Mouse (Mus musculus) midbrain, embryonic 13.5 days (tissue): Measurements from ENCODE around the gene Ntn4. TPM values are rescaled to one million over a fixed set of nuclear protein-coding genes. Genes with fewer than 3 reads are reported as not detected.
A peak's percentile ranks its signal among the peaks of the same experiment; 100 is the strongest.
"Not testable (repeated sequence)": the region's sequence is repeated elsewhere in the genome, so short reads cannot be mapped to it uniquely, and the experiment has no call there.

ENCODE experiments used
- ATAC-seq: fragments of 200-750 bp; cut with Nextera tagmentation; 2 replicates; pipeline ENCODE4 v1.8.0; 2017; ENCODE audit warnings: mild to moderate bottlenecking, moderate TSS enrichment, moderate library complexity
- H3K27ac ChIP-seq: fragments of 300-500 bp; sonication (generic); 2 replicates; pipeline ENCODE4 v1.5.1; 2015; ENCODE audit warnings: inconsistent platforms, mild to moderate bottlenecking, moderate library complexity
- H3K27me3 ChIP-seq: fragments of 300-500 bp; sonication (generic); 2 replicates; pipeline ENCODE4 v1.6.1; 2015; ENCODE audit warnings: mild to moderate bottlenecking, inconsistent platforms
- H3K36me3 ChIP-seq: fragments of 300-500 bp; sonication (generic); 2 replicates; pipeline ENCODE4 v1.6.1; 2015; ENCODE audit warnings: mild to moderate bottlenecking, inconsistent platforms
- H3K4me1 ChIP-seq: fragments of 300-500 bp; sonication (generic); replicated peaks from 2 replicates; pipeline ENCODE4 v1.6.1; 2015; ENCODE audit warnings: inconsistent platforms
- H3K4me2 ChIP-seq: fragments of 300-500 bp; sonication (generic); replicated peaks from 2 replicates; pipeline ENCODE4 v1.6.1; 2015; ENCODE audit warnings: moderate library complexity, mild to moderate bottlenecking, inconsistent platforms
- H3K4me3 ChIP-seq: fragments of 300-500 bp; sonication (generic); replicated peaks from 2 replicates; pipeline ENCODE4 v1.5.1; 2015; ENCODE audit warnings: mild to moderate bottlenecking, inconsistent platforms
- H3K9ac ChIP-seq: fragments of 300-500 bp; sonication (generic); replicated peaks from 2 replicates; pipeline ENCODE4 v1.6.1; 2015; ENCODE audit warnings: mild to moderate bottlenecking, inconsistent platforms
- H3K9me3 ChIP-seq: fragments of 300-500 bp; sonication (generic); 2 replicates; pipeline ENCODE4 v1.6.1; 2016; ENCODE audit warnings: mild to moderate bottlenecking, inconsistent platforms
- WGBS: fragments of 180-500 bp; shearing (Covaris S2); methylation state at CpG from one replicate; pipeline ENCODE4 v1.1.7; 2015; 5-methylcytosine and 5-hydroxymethylcytosine counted together
- polyA plus RNA-seq: library from polyadenylated mRNA; unstranded; fragments of >200 nt; fragmentation: Nextera tagmentation; extraction: Ambion mirVana; gene quantifications from 2 replicates; pipeline ENCODE4 v1.2.1, GENCODE M21; 2015

Ntn4 gene
- polyA plus RNA-seq, 1 experiment from 2014 or later, result 2.0 TPM

- Histone ChIP-seq H3K9me3 (no peaks in the 10 kb centered on the region), H3K27ac (no peak overlapping the region), H3K4me2 (no peak overlapping the region), H3K4me1 (no peaks in the 10 kb centered on the region), H3K27me3 (no peaks in the 10 kb centered on the region), H3K9ac (no peak overlapping the region), H3K4me3 (no peak overlapping the region), H3K36me3 (peaks cover 11% of the 10 kb centered on the region; the same call in 1 of the 2 replicates)
- WGBS, result 88% methylated on average over 22 of the region's 22 CpGs
- no peak for ATAC-seq
Measured at GRCm38 (mm10) chr10:93672646-93673479, 32.4 kb downstream of the Ntn4 start.

- Histone ChIP-seq H3K4me2 (peak overlapping the region; percentile 46), H3K27me3 (no peaks in the 10 kb centered on the region), H3K9ac (peak overlapping the region; percentile 29; the same call in 1 of the 2 replicates), H3K4me1 (peaks cover 32% of the 10 kb centered on the region), H3K9me3 (no peaks in the 10 kb centered on the region), H3K27ac (0 out of 2 replicates have a peak overlapping the region, but pooled peaks have one; percentile 2), H3K4me3 (0 out of 2 replicates have a peak overlapping the region, but pooled peaks have one; percentile 16), H3K36me3 (peaks cover 25% of the 10 kb centered on the region)
- peak; percentile 78 for ATAC-seq
- 38% methylated on average over 19 of the region's 19 CpGs for WGBS
Measured at GRCm38 (mm10) chr10:93679191-93680007, 38.9 kb downstream of the Ntn4 start.

- H3K9me3 ChIP-seq, result no peaks in the 10 kb centered on the region
- 48% methylated on average over 6 of the region's 6 CpGs for WGBS
- peak; percentile 68; the same call in 1 of the 2 replicates for ATAC-seq
- H3K27me3 ChIP-seq, result no peaks in the 10 kb centered on the region
- H3K9ac ChIP-seq, result no peak overlapping the region
- H3K27ac ChIP-seq, result no peak overlapping the region
- peaks cover 32% of the 10 kb centered on the region for H3K4me1 ChIP-seq
- no peak overlapping the region for H3K4me2 ChIP-seq
- H3K36me3 ChIP-seq, result peaks cover 23% of the 10 kb centered on the region
- H3K4me3 ChIP-seq, result no peak overlapping the region
Measured at GRCm38 (mm10) chr10:93680680-93681377, 40.3 kb downstream of the Ntn4 start.

- Histone ChIP-seq H3K9ac (no peak overlapping the region), H3K4me1 (peaks cover 32% of the 10 kb centered on the region), H3K27me3 (no peaks in the 10 kb centered on the region), H3K4me3 (no peak overlapping the region), H3K4me2 (no peak overlapping the region), H3K9me3 (no peaks in the 10 kb centered on the region), H3K36me3 (peaks cover 28% of the 10 kb centered on the region), H3K27ac (no peak overlapping the region)
- 94% methylated on average over 18 of the region's 18 CpGs for WGBS
- no peak for ATAC-seq
Measured at GRCm38 (mm10) chr10:93682185-93682747, 41.8 kb downstream of the Ntn4 start.

GRCm38 (mm10) chr10:93683185-93683584, 42.7 kb downstream of the Ntn4 start:
- no peaks in the 10 kb centered on the region for H3K9me3 ChIP-seq

GRCm38 (mm10) chr10:93683896-93684295, 43.4 kb downstream of the Ntn4 start:
- Histone ChIP-seq H3K27ac (no peak overlapping the region), H3K27me3 (no peaks in the 10 kb centered on the region), H3K36me3 (peaks cover 31% of the 10 kb centered on the region), H3K9me3 (no peaks in the 10 kb centered on the region), H3K4me3 (no peak overlapping the region), H3K4me2 (no peak overlapping the region), H3K9ac (no peak overlapping the region), H3K4me1 (peaks cover 23% of the 10 kb centered on the region)
- no peak for ATAC-seq
- WGBS, result 89% methylated on average over 4 of the region's 4 CpGs

More at GRCm38 (mm10) chr10:93683185-93683584, 42.7 kb downstream of the Ntn4 start:
- Histone ChIP-seq H3K36me3 (peaks cover 28% of the 10 kb centered on the region), H3K4me2 (no peak overlapping the region), H3K27me3 (no peaks in the 10 kb centered on the region), H3K9ac (no peak overlapping the region), H3K4me1 (peaks cover 30% of the 10 kb centered on the region), H3K27ac (no peak overlapping the region), H3K4me3 (no peak overlapping the region)
- no peak for ATAC-seq
- WGBS, result 90% methylated on average over 7 of the region's 7 CpGs

GRCm38 (mm10) chr10:93685416-93685815, 44.9 kb downstream of the Ntn4 start:
- not testable (repeated sequence) for H3K4me3 ChIP-seq, H3K9ac ChIP-seq, H3K27me3 ChIP-seq, ATAC-seq, H3K4me2 ChIP-seq, H3K9me3 ChIP-seq, H3K27ac ChIP-seq, H3K4me1 ChIP-seq
- WGBS, result 94% methylated on average over 3 of the region's 3 CpGs
- H3K36me3 ChIP-seq, result peaks cover 31% of the 10 kb centered on the region

- H3K4me2 ChIP-seq, result no peak overlapping the region
- H3K4me3 ChIP-seq, result no peak overlapping the region
- H3K36me3 ChIP-seq, result peaks cover 31% of the 10 kb centered on the region
- no peaks in the 10 kb centered on the region for H3K9me3 ChIP-seq
- no peak for ATAC-seq
- 97% methylated on average over 6 of the region's 6 CpGs for WGBS
- H3K27me3 ChIP-seq, result no peaks in the 10 kb centered on the region
- no peaks in the 10 kb centered on the region for H3K4me1 ChIP-seq
- no peak overlapping the region for H3K27ac ChIP-seq
- H3K9ac ChIP-seq, result no peak overlapping the region
Measured at GRCm38 (mm10) chr10:93686579-93686978, 46.1 kb downstream of the Ntn4 start.

GRCm38 (mm10) chr10:93687781-93688180, 47.3 kb downstream of the Ntn4 start:
- no peak overlapping the region for H3K4me3 ChIP-seq
- 92% methylated on average over 3 of the region's 3 CpGs for WGBS
- no peak overlapping the region for H3K4me2 ChIP-seq
- no peaks in the 10 kb centered on the region for H3K9me3 ChIP-seq
- H3K27ac ChIP-seq, result no peak overlapping the region
- no peak overlapping the region for H3K9ac ChIP-seq
- no peaks in the 10 kb centered on the region for H3K27me3 ChIP-seq
- no peak for ATAC-seq
- H3K36me3 ChIP-seq, result peaks cover 25% of the 10 kb centered on the region
- no peaks in the 10 kb centered on the region for H3K4me1 ChIP-seq

- Histone ChIP-seq H3K9me3 (no peaks in the 10 kb centered on the region), H3K27me3 (no peaks in the 10 kb centered on the region), H3K9ac (no peak overlapping the region), H3K4me3 (no peak overlapping the region), H3K27ac (no peak overlapping the region), H3K4me2 (no peak overlapping the region), H3K36me3 (peaks cover 18% of the 10 kb centered on the region), H3K4me1 (no peaks in the 10 kb centered on the region)
- no peak for ATAC-seq
- WGBS, result 94% methylated on average over 26 of the region's 26 CpGs
Measured at GRCm38 (mm10) chr10:93688306-93689171, 48.1 kb downstream of the Ntn4 start.

GRCm38 (mm10) chr10:93691344-93691743, 50.9 kb downstream of the Ntn4 start:
- H3K9ac ChIP-seq, result no peak overlapping the region
- H3K27ac ChIP-seq, result no peak overlapping the region
- H3K4me3 ChIP-seq, result no peak overlapping the region
- H3K4me2 ChIP-seq, result no peak overlapping the region
- ATAC-seq, result no peak
- H3K4me1 ChIP-seq, result 0 out of 2 replicates have a peak, but pooled peaks cover 4% of the 10 kb centered on the region
- no peaks in the 10 kb centered on the region for H3K27me3 ChIP-seq
- peaks cover 7% of the 10 kb centered on the region; the same call in 1 of the 2 replicates for H3K36me3 ChIP-seq
- 52% methylated on average over 11 of the region's 11 CpGs for WGBS
- H3K9me3 ChIP-seq, result no peaks in the 10 kb centered on the region
